Mouse (Mus musculus): ENCODE data around the gene Elfn1. TPM values are rescaled to one million over a fixed set of nuclear protein-coding genes. Genes with fewer than 3 reads are reported as not detected.

Elfn1 gene
- polyA plus RNA-seq, 1 experiment from 2014 or later = 1.4 TPM

GRCm38 (mm10) chr5:139892995-139893345 lies 14.8 kb upstream of the Elfn1 start:
- no peaks in the 10 kb centered on the region; the same call in 1 of the 2 replicates for H3K27me3 ChIP-seq
- H3K9me3 ChIP-seq = no peaks in the 10 kb centered on the region
- 20% methylated on average over 7 of the region's 7 CpGs for WGBS
- no peak overlapping the region for H3K4me3 ChIP-seq
- no peak overlapping the region for H3K9ac ChIP-seq
- no peaks in the 10 kb centered on the region for H3K36me3 ChIP-seq
- no peak for ATAC-seq (ENCODE audit: insufficient number of reproducible peaks, insufficient read depth, low FRiP score, low TSS enrichment, low read depth)
- H3K4me2 ChIP-seq = no peak overlapping the region
- peaks cover 50% of the 10 kb centered on the region for H3K4me1 ChIP-seq
- peak overlapping the region; percentile 58; the same call in 1 of the 2 replicates for H3K27ac ChIP-seq

GRCm38 (mm10) chr5:139894025-139894508 lies 13.7 kb upstream of the Elfn1 start:
- Histone ChIP-seq H3K27me3 (no peaks in the 10 kb centered on the region; the same call in 1 of the 2 replicates), H3K36me3 (no peaks in the 10 kb centered on the region), H3K9me3 (no peaks in the 10 kb centered on the region), H3K9ac (no peak overlapping the region), H3K4me3 (no peak overlapping the region), H3K4me2 (no peak overlapping the region), H3K27ac (no peak overlapping the region), H3K4me1 (peaks cover 39% of the 10 kb centered on the region)
- no peak for ATAC-seq (ENCODE audit: insufficient number of reproducible peaks, insufficient read depth, low FRiP score, low TSS enrichment, low read depth)
- 51% methylated on average over 12 of the region's 12 CpGs for WGBS

- no peak for ATAC-seq (ENCODE audit: insufficient number of reproducible peaks, insufficient read depth, low FRiP score, low TSS enrichment, low read depth)
Observed at GRCm38 (mm10) chr5:139899044-139899443, 8.7 kb upstream of the Elfn1 start.

DNA sequence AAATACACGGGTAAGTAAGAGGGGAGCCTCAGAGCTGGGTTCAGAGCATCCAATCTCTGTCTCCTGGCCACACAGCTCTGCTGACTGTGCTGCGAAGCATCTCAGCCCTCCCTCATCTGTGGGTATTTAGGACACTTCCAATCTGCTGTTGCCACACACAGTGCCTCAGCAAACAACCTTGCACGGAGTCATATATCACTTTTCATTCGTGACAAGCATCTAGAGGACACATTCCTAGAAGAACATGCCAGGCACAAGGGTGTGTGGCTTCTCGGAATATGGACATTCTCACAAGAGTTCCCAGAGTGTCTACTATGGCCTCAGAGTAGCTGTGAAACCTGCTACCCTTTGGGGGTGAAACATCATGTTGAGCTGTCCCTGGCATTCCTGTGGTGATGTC lies 2.6 kb upstream of the Elfn1 start:
- no peak for ATAC-seq (ENCODE audit: insufficient number of reproducible peaks, insufficient read depth, low FRiP score, low TSS enrichment, low read depth)
- no peak overlapping the region for H3K4me3 ChIP-seq
- H3K4me2 ChIP-seq = no peak overlapping the region
- H3K4me1 ChIP-seq = peaks cover 26% of the 10 kb centered on the region
- no peaks in the 10 kb centered on the region for H3K36me3 ChIP-seq
- H3K9ac ChIP-seq = no peak overlapping the region
- H3K27me3 ChIP-seq = peaks cover 59% of the 10 kb centered on the region
- no peak overlapping the region for H3K27ac ChIP-seq
- WGBS = 66% methylated on average over 5 of the region's 5 CpGs
- no peaks in the 10 kb centered on the region for H3K9me3 ChIP-seq

More at GRCm38 (mm10) chr5:139899044-139899443, 8.7 kb upstream of the Elfn1 start:
- Histone ChIP-seq H3K9ac (no peak overlapping the region), H3K27ac (no peak overlapping the region), H3K4me1 (peaks cover 3% of the 10 kb centered on the region), H3K4me2 (no peak overlapping the region), H3K27me3 (no peaks in the 10 kb centered on the region; the same call in 1 of the 2 replicates), H3K9me3 (no peaks in the 10 kb centered on the region), H3K36me3 (no peaks in the 10 kb centered on the region), H3K4me3 (no peak overlapping the region)
- WGBS = 39% methylated on average over 7 of the region's 7 CpGs

GRCm38 (mm10) chr5:139906507-139906906 lies 1.2 kb upstream of the Elfn1 start:
- H3K27me3 ChIP-seq = peaks cover 73% of the 10 kb centered on the region
- H3K27ac ChIP-seq = no peak overlapping the region
- WGBS = 38% methylated on average over 9 of the region's 9 CpGs
- H3K9me3 ChIP-seq = no peaks in the 10 kb centered on the region
- H3K9ac ChIP-seq = no peak overlapping the region
- H3K36me3 ChIP-seq = no peaks in the 10 kb centered on the region
- H3K4me1 ChIP-seq = peaks cover 34% of the 10 kb centered on the region
- 0 out of 2 replicates have a peak overlapping the region, but pooled peaks have one; percentile 70 for H3K4me3 ChIP-seq
- ATAC-seq (ENCODE audit: insufficient number of reproducible peaks, insufficient read depth, low FRiP score, low TSS enrichment, low read depth) = no peak
- peak overlapping the region; percentile 98; the same call in 1 of the 2 replicates for H3K4me2 ChIP-seq

- peak overlapping the region; percentile 70 for H3K4me3 ChIP-seq
- WGBS = under 1% methylated on average over 19 of the region's 19 CpGs
- H3K9me3 ChIP-seq = no peaks in the 10 kb centered on the region
- no peak for ATAC-seq (ENCODE audit: insufficient number of reproducible peaks, insufficient read depth, low FRiP score, low TSS enrichment, low read depth)
- peaks cover 41% of the 10 kb centered on the region for H3K4me1 ChIP-seq
- peaks cover 80% of the 10 kb centered on the region for H3K27me3 ChIP-seq
- no peak overlapping the region for H3K27ac ChIP-seq
- no peaks in the 10 kb centered on the region for H3K36me3 ChIP-seq
- peak overlapping the region; percentile 75; the same call in 1 of the 2 replicates for H3K9ac ChIP-seq
- peak overlapping the region; percentile 98 for H3K4me2 ChIP-seq
Observed at GRCm38 (mm10) chr5:139907241-139907640, 502 bp upstream of the Elfn1 start.

GRCm38 (mm10) chr5:139908243-139908810 lies 584 bp downstream of the Elfn1 start:
- no peak overlapping the region for H3K27ac ChIP-seq
- H3K4me1 ChIP-seq = peaks cover 48% of the 10 kb centered on the region

GRCm38 (mm10) chr5:139908811-139909627 lies 1.3 kb downstream of the Elfn1 start:
- H3K4me2 ChIP-seq = peak overlapping the region; percentile 98
- under 1% methylated on average over 47 of the region's 50 CpGs for WGBS
- no peak for ATAC-seq (ENCODE audit: insufficient number of reproducible peaks, insufficient read depth, low FRiP score, low TSS enrichment, low read depth)
- H3K4me1 ChIP-seq = peaks cover 50% of the 10 kb centered on the region
- H3K4me3 ChIP-seq = peak overlapping the region; percentile 70
- H3K36me3 ChIP-seq = no peaks in the 10 kb centered on the region
- H3K27ac ChIP-seq = no peak overlapping the region
- H3K9me3 ChIP-seq = no peaks in the 10 kb centered on the region
- peaks cover 98% of the 10 kb centered on the region for H3K27me3 ChIP-seq
- H3K9ac ChIP-seq = peak overlapping the region; percentile 75

More at GRCm38 (mm10) chr5:139908243-139908810, 584 bp downstream of the Elfn1 start:
- WGBS = 1% methylated on average over 75 of the region's 78 CpGs
- ATAC-seq (ENCODE audit: insufficient number of reproducible peaks, insufficient read depth, low FRiP score, low TSS enrichment, low read depth) = 0 out of 2 replicates have a peak, but pooled peaks have one; percentile 44
- H3K9ac ChIP-seq = peak overlapping the region; percentile 75
- peak overlapping the region; percentile 70 for H3K4me3 ChIP-seq
- no peaks in the 10 kb centered on the region for H3K36me3 ChIP-seq
- peaks cover 91% of the 10 kb centered on the region for H3K27me3 ChIP-seq
- peak overlapping the region; percentile 98 for H3K4me2 ChIP-seq
- no peaks in the 10 kb centered on the region for H3K9me3 ChIP-seq

- Histone ChIP-seq H3K9me3 (no peaks in the 10 kb centered on the region), H3K9ac (peak overlapping the region; percentile 32; the same call in 1 of the 2 replicates), H3K27me3 (peaks cover 100% of the 10 kb centered on the region), H3K4me3 (peak overlapping the region; percentile 70), H3K4me1 (peaks cover 50% of the 10 kb centered on the region), H3K4me2 (peak overlapping the region; percentile 98), H3K27ac (no peak overlapping the region), H3K36me3 (no peaks in the 10 kb centered on the region)
- ATAC-seq (ENCODE audit: insufficient number of reproducible peaks, insufficient read depth, low FRiP score, low TSS enrichment, low read depth) = no peak
- 1% methylated on average over 29 of the region's 29 CpGs for WGBS
Observed at GRCm38 (mm10) chr5:139909710-139910550, 2.2 kb downstream of the Elfn1 start.

DNA sequence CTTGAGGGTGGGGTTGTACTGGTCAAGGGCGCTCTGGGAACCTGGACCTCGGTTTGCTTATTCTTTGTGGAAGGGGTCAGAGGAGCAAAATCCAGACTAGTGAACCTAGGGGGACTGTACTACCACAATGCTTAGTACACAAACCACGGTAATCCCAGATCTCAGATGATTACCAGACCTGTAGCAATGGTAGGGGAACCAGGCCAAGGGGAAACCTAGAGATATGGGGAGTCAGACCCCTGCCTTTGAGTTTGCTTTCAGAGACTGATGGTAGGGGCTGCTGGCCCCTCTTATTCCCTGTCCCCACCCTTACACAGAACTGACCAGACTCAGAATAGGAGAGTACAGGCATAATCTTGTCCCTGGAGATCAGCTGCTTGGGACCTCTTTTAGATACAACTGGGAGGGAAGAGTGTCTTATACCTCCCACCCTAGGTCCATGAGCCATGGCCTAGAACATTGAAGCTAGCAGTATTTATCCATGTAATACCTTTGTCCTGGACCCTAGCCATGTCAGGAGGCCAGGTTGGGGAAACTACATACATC lies 3.1 kb downstream of the Elfn1 start:
- no peak for ATAC-seq (ENCODE audit: insufficient number of reproducible peaks, insufficient read depth, low FRiP score, low TSS enrichment, low read depth)
- Histone ChIP-seq H3K9me3 (no peaks in the 10 kb centered on the region), H3K4me1 (peaks cover 50% of the 10 kb centered on the region), H3K4me3 (peak overlapping the region; percentile 70; the same call in 1 of the 2 replicates), H3K36me3 (no peaks in the 10 kb centered on the region), H3K4me2 (no peak overlapping the region), H3K27ac (no peak overlapping the region), H3K9ac (no peak overlapping the region), H3K27me3 (peaks cover 100% of the 10 kb centered on the region)
- WGBS = 10% methylated on average over 3 of the region's 3 CpGs

DNA sequence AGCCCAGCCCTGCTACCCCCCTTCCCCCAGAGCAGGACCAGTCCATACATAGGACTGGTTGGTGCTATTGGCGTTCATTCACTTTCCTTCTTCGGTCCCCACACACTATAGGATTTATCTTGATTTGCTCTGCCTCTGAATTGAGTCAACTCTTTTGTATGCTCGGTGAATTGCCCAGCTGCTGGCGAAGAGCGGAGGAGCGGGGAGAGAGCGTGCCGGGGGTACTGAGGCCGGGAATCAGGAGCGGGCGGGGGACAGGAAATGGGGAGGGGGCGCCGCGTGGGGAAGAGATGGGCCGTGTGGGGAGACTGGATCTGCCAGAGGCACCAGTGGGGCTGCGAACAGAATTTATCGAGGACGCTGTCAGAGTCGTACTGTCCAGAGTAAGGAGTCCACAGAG lies 3.8 kb downstream of the Elfn1 start:
- Histone ChIP-seq H3K36me3 (no peaks in the 10 kb centered on the region), H3K4me1 (peaks cover 50% of the 10 kb centered on the region), H3K4me2 (peak overlapping the region; percentile 82), H3K4me3 (peak overlapping the region; percentile 50), H3K9ac (peak overlapping the region; percentile 61; the same call in 1 of the 2 replicates), H3K9me3 (no peaks in the 10 kb centered on the region), H3K27me3 (peaks cover 97% of the 10 kb centered on the region), H3K27ac (no peak overlapping the region)
- no peak for ATAC-seq (ENCODE audit: insufficient number of reproducible peaks, insufficient read depth, low FRiP score, low TSS enrichment, low read depth)
- WGBS = 1% methylated on average over 19 of the region's 19 CpGs
